Mouse (Mus musculus): Measurements from ENCODE around the gene Rpa3. TPM values are rescaled to one million over a fixed set of nuclear protein-coding genes. Genes with fewer than 3 reads are reported as not detected.
A peak's percentile ranks its signal among the peaks of the same experiment; 100 is the strongest.

Rpa3 gene
- polyA plus RNA-seq, 1 experiment from 2014 or later = 135 TPM

- 80% methylated on average over 5 of the region's 5 CpGs for WGBS
- Histone ChIP-seq H3K4me1 (ENCODE audit: insufficient read depth, low read length) (no peaks in the 10 kb centered on the region), H3K4me2 (replicated peaks; ENCODE audit: low read depth, low read length) (no peak overlapping the region), H3K27me3 (ENCODE audit: insufficient read depth, low read length) (no peaks in the 10 kb centered on the region), H3K9ac (replicated peaks; ENCODE audit: low read length) (no peak overlapping the region), H3K36me3 (ENCODE audit: insufficient read depth, low read length) (0 out of 2 replicates have a peak, but pooled peaks cover 4% of the 10 kb centered on the region), H3K9me3 (ENCODE audit: low read length) (no peaks in the 10 kb centered on the region; the same call in 1 of the 2 replicates), H3K4me3 (ENCODE audit: low read length) (no peak overlapping the region), H3K27ac (ENCODE audit: low read length) (no peak overlapping the region)
- no peak for ATAC-seq (ENCODE audit: low FRiP score, low TSS enrichment)
These were observed 19.5 kb upstream of the Rpa3 start for GRCm38 (mm10) chr6:8278426-8279002.

DNA sequence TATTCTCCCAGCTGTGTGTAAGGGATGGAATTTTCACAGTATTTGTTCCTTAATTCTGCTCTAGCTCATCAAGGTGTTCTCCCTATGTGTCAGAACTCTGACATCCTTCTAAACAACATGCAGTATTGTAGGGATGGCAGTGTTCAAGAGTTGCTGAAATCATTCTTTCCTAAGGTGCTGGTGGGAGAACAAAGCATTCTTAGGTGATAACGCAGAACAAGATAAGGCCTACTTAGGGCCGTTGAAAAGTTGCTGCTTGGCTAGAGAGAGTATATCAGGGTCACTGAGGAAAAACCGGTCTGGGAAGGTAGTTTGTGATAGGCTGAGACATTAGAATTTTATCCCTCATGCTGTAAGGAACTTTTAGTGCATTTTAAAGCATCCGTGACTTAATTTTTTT is 17.5 kb upstream of the Rpa3 start:
- Histone ChIP-seq H3K27ac (ENCODE audit: low read length) (no peak overlapping the region), H3K4me1 (ENCODE audit: insufficient read depth, low read length) (no peaks in the 10 kb centered on the region), H3K4me2 (replicated peaks; ENCODE audit: low read depth, low read length) (no peak overlapping the region), H3K9me3 (ENCODE audit: low read length) (no peaks in the 10 kb centered on the region; the same call in 1 of the 2 replicates), H3K36me3 (ENCODE audit: insufficient read depth, low read length) (0 out of 2 replicates have a peak, but pooled peaks cover 4% of the 10 kb centered on the region), H3K27me3 (ENCODE audit: insufficient read depth, low read length) (no peaks in the 10 kb centered on the region), H3K9ac (replicated peaks; ENCODE audit: low read length) (no peak overlapping the region), H3K4me3 (ENCODE audit: low read length) (no peak overlapping the region)
- WGBS = 86% methylated on average over 4 of the region's 4 CpGs
- ATAC-seq (ENCODE audit: low FRiP score, low TSS enrichment) = no peak

- Histone ChIP-seq H3K9ac (replicated peaks; ENCODE audit: low read length) (no peak overlapping the region), H3K4me1 (ENCODE audit: insufficient read depth, low read length) (no peaks in the 10 kb centered on the region), H3K36me3 (ENCODE audit: insufficient read depth, low read length) (0 out of 2 replicates have a peak, but pooled peaks cover 4% of the 10 kb centered on the region), H3K4me3 (ENCODE audit: low read length) (no peak overlapping the region), H3K9me3 (ENCODE audit: low read length) (no peaks in the 10 kb centered on the region; the same call in 1 of the 2 replicates), H3K27ac (ENCODE audit: low read length) (no peak overlapping the region), H3K4me2 (replicated peaks; ENCODE audit: low read depth, low read length) (no peak overlapping the region), H3K27me3 (ENCODE audit: insufficient read depth, low read length) (no peaks in the 10 kb centered on the region)
- ATAC-seq (ENCODE audit: low FRiP score, low TSS enrichment) = no peak; the same call in 1 of the 2 replicates
- WGBS = 6% methylated on average over 1 of the region's 1 CpGs
These were observed 16.1 kb upstream of the Rpa3 start for GRCm38 (mm10) chr6:8275098-8275497.

DNA sequence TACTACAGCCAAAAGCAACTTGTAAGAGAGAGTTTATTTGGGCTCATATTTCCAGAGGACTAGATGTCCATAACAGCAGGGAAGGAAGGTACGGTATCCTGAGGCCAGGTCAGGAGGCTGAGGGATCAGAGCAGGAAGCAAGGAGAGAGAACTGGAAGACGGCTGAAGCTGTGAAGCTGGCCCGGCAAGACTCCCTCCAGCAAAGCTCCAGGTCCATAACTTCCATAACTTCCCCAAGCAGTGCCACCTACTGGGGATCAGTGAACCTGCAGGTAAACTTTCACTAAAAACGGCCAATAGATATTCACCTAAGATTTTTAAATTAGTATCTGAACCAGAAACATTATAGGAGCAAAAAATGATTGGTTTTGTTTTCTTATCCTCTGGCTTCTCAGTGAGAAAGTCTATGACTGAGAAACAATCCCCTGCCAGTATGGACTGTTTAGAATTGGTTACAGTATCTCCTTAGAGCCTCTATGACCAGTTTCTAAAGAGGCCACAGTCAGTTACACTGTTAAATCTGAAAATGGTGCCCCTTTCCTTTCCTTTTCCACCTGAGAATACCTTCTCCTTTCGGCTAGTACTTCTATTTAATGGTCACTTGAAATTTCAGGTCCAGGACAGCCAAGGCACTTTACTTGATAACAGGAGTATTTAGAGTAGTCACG is 15.5 kb upstream of the Rpa3 start:
- 33% methylated on average over 6 of the region's 6 CpGs for WGBS
- ATAC-seq (ENCODE audit: low FRiP score, low TSS enrichment) = 0 out of 2 replicates have a peak, but pooled peaks have one; percentile 12
- Histone ChIP-seq H3K36me3 (ENCODE audit: insufficient read depth, low read length) (0 out of 2 replicates have a peak, but pooled peaks cover 4% of the 10 kb centered on the region), H3K4me2 (replicated peaks; ENCODE audit: low read depth, low read length) (no peak overlapping the region), H3K27ac (ENCODE audit: low read length) (no peak overlapping the region), H3K4me3 (ENCODE audit: low read length) (no peak overlapping the region), H3K4me1 (ENCODE audit: insufficient read depth, low read length) (no peaks in the 10 kb centered on the region), H3K9me3 (ENCODE audit: low read length) (no peaks in the 10 kb centered on the region; the same call in 1 of the 2 replicates), H3K27me3 (ENCODE audit: insufficient read depth, low read length) (no peaks in the 10 kb centered on the region), H3K9ac (replicated peaks; ENCODE audit: low read length) (no peak overlapping the region)

DNA sequence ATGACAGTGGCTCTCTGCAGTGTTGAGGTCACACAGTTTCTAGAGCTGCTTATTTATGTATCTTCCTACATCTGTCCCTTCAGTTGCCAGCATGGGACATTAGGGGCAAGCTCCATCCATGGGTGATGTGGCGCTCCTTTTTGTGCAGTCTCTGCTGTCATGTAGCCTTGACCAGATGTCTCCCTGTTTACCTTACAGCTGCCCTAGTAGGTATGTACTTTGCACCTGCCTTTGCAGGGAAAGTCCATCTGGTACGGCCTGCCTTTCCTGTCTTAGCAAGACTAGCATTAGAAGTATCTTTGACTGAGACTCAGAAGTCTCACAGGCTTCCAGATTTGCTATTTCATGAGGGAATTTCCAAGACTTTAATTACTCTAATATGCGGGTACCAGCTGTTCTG is 12.1 kb upstream of the Rpa3 start:
- no peak overlapping the region for H3K4me3 ChIP-seq (ENCODE audit: low read length)
- H3K9ac ChIP-seq (replicated peaks; ENCODE audit: low read length) = no peak overlapping the region
- H3K27ac ChIP-seq (ENCODE audit: low read length) = no peak overlapping the region
- no peaks in the 10 kb centered on the region for H3K36me3 ChIP-seq (ENCODE audit: insufficient read depth, low read length)
- H3K27me3 ChIP-seq (ENCODE audit: insufficient read depth, low read length) = no peaks in the 10 kb centered on the region
- no peaks in the 10 kb centered on the region for H3K4me1 ChIP-seq (ENCODE audit: insufficient read depth, low read length)
- WGBS = 84% methylated on average over 3 of the region's 3 CpGs
- no peak for ATAC-seq (ENCODE audit: low FRiP score, low TSS enrichment)
- no peaks in the 10 kb centered on the region for H3K9me3 ChIP-seq (ENCODE audit: low read length)
- H3K4me2 ChIP-seq (replicated peaks; ENCODE audit: low read depth, low read length) = no peak overlapping the region

- peak overlapping the region; percentile 87 for H3K4me3 ChIP-seq (ENCODE audit: low read length)
- H3K4me2 ChIP-seq (replicated peaks; ENCODE audit: low read depth, low read length) = peak overlapping the region; percentile 92
- WGBS = under 1% methylated on average over 8 of the region's 8 CpGs
- H3K27me3 ChIP-seq (ENCODE audit: insufficient read depth, low read length) = no peaks in the 10 kb centered on the region
- no peaks in the 10 kb centered on the region for H3K9me3 ChIP-seq (ENCODE audit: low read length)
- H3K36me3 ChIP-seq (ENCODE audit: insufficient read depth, low read length) = 0 out of 2 replicates have a peak, but pooled peaks cover 4% of the 10 kb centered on the region
- H3K27ac ChIP-seq (ENCODE audit: low read length) = peak overlapping the region; percentile 85
- peak overlapping the region; percentile 73 for H3K9ac ChIP-seq (replicated peaks; ENCODE audit: low read length)
- 0 out of 2 replicates have a peak, but pooled peaks cover 10% of the 10 kb centered on the region for H3K4me1 ChIP-seq (ENCODE audit: insufficient read depth, low read length)
- peak; percentile 62 for ATAC-seq (ENCODE audit: low FRiP score, low TSS enrichment)
These were observed 683 bp upstream of the Rpa3 start for GRCm38 (mm10) chr6:8259667-8260044.

- WGBS = 8% methylated on average over 6 of the region's 6 CpGs
- H3K9ac ChIP-seq (replicated peaks; ENCODE audit: low read length) = peak overlapping the region; percentile 79
- H3K4me3 ChIP-seq (ENCODE audit: low read length) = peak overlapping the region; percentile 87
- H3K27me3 ChIP-seq (ENCODE audit: insufficient read depth, low read length) = no peaks in the 10 kb centered on the region
- H3K27ac ChIP-seq (ENCODE audit: low read length) = peak overlapping the region; percentile 59; the same call in 1 of the 2 replicates
- H3K36me3 ChIP-seq (ENCODE audit: insufficient read depth, low read length) = 0 out of 2 replicates have a peak, but pooled peaks cover 7% of the 10 kb centered on the region
- peak overlapping the region; percentile 87 for H3K4me2 ChIP-seq (replicated peaks; ENCODE audit: low read depth, low read length)
- H3K4me1 ChIP-seq (ENCODE audit: insufficient read depth, low read length) = 0 out of 2 replicates have a peak, but pooled peaks cover 10% of the 10 kb centered on the region
- ATAC-seq (ENCODE audit: low FRiP score, low TSS enrichment) = no peak
- H3K9me3 ChIP-seq (ENCODE audit: low read length) = no peaks in the 10 kb centered on the region
These were observed 657 bp downstream of the Rpa3 start for GRCm38 (mm10) chr6:8258316-8258715.

DNA sequence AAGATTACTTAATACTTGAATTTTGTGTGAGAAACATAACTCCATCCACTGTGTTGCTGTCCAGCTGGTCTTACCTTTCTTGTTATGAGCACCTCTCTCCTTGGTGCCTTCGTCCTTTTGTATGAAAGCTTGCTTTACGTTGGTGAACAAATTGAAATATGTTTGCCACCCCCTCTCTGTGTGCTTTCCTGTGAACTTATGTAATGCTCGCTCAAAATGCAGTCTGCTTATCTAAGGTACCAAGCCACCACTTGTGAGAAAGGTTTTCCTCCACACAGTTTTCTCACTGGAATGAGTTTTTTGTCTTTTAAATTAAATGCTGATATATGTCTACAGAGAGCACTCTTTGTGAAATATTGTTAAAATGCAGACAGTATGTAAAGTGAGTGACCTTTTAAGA is 30.4 kb downstream of the Rpa3 start:
- no peaks in the 10 kb centered on the region for H3K27me3 ChIP-seq (ENCODE audit: insufficient read depth, low read length)
- no peak for ATAC-seq (ENCODE audit: low FRiP score, low TSS enrichment)
- H3K4me1 ChIP-seq (ENCODE audit: insufficient read depth, low read length) = no peaks in the 10 kb centered on the region
- no peak overlapping the region for H3K4me3 ChIP-seq (ENCODE audit: low read length)
- H3K9ac ChIP-seq (replicated peaks; ENCODE audit: low read length) = no peak overlapping the region
- 84% methylated on average over 3 of the region's 3 CpGs for WGBS
- no peaks in the 10 kb centered on the region for H3K9me3 ChIP-seq (ENCODE audit: low read length)
- no peak overlapping the region for H3K4me2 ChIP-seq (replicated peaks; ENCODE audit: low read depth, low read length)
- no peak overlapping the region for H3K27ac ChIP-seq (ENCODE audit: low read length)
- peaks cover 27% of the 10 kb centered on the region for H3K36me3 ChIP-seq (ENCODE audit: insufficient read depth, low read length)

DNA sequence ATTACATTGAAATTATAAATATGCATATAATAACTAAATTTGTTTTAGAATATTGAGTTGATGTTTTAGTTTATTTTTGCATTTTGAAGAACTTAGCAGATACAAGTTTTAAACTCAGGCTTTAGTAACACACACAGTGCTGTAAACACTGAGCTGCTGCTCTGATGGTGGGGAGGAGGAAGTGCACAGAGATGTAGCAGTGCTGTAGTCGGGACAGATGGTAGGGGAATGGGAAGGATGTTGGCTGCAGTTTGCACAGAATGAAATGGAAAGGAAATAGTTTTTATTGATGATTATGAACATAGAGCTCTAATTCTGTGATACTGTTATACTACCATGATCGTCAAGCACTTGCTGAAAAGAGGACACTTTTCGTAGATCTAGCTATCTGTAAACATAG is 31.9 kb downstream of the Rpa3 start:
- H3K4me1 ChIP-seq (ENCODE audit: insufficient read depth, low read length) = no peaks in the 10 kb centered on the region
- H3K4me3 ChIP-seq (ENCODE audit: low read length) = no peak overlapping the region
- no peak for ATAC-seq (ENCODE audit: low FRiP score, low TSS enrichment)
- no peak overlapping the region for H3K4me2 ChIP-seq (replicated peaks; ENCODE audit: low read depth, low read length)
- WGBS = 89% methylated on average over 3 of the region's 3 CpGs
- no peaks in the 10 kb centered on the region for H3K9me3 ChIP-seq (ENCODE audit: low read length)
- no peak overlapping the region for H3K27ac ChIP-seq (ENCODE audit: low read length)
- no peaks in the 10 kb centered on the region for H3K27me3 ChIP-seq (ENCODE audit: insufficient read depth, low read length)
- no peak overlapping the region for H3K9ac ChIP-seq (replicated peaks; ENCODE audit: low read length)
- H3K36me3 ChIP-seq (ENCODE audit: insufficient read depth, low read length) = peaks cover 21% of the 10 kb centered on the region

- Histone ChIP-seq H3K27ac (ENCODE audit: low read length) (no peak overlapping the region), H3K9ac (replicated peaks; ENCODE audit: low read length) (no peak overlapping the region), H3K4me3 (ENCODE audit: low read length) (no peak overlapping the region), H3K36me3 (ENCODE audit: insufficient read depth, low read length) (peaks cover 16% of the 10 kb centered on the region), H3K9me3 (ENCODE audit: low read length) (no peaks in the 10 kb centered on the region), H3K4me1 (ENCODE audit: insufficient read depth, low read length) (peaks cover 8% of the 10 kb centered on the region; the same call in 1 of the 2 replicates), H3K27me3 (ENCODE audit: insufficient read depth, low read length) (no peaks in the 10 kb centered on the region), H3K4me2 (replicated peaks; ENCODE audit: low read depth, low read length) (peak overlapping the region; percentile 73)
- WGBS = 90% methylated on average over 3 of the region's 3 CpGs
- no peak for ATAC-seq (ENCODE audit: low FRiP score, low TSS enrichment)
These were observed 48.3 kb downstream of the Rpa3 start for GRCm38 (mm10) chr6:8210661-8211060.
